8 mouse cellular contexts compared by ENCODE assay signal in the genomic region with DNA sequence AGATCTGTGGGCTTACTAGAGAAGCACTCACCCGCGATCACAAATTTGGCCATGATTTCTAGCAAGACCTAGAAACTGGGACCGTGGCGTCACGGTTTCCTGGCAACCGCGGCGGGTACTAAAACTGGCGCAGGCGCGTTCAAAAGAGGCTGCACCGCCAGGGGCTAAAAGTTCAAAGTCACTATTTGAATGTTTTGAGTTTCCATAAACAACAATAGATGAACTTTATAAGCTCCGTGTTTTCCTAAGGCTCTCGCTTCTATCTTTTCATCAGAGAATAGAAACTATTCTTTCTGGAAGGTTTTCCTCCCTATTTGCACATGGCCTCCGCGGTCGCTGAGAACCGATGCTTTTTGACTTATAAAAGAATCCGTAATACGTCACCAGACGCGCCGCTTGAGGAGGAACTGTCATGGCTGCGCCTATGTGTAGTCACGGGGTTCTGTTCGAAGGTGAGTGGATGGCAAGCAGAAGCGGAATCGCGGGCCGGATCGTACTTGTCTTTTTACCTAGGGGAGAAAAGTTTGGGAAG. TPM values are rescaled to one million over a fixed set of nuclear protein-coding genes. Genes with fewer than 3 reads are reported as not detected.
DNase-seq lines count a peak whose midpoint lies in the region; ATAC-seq and TF ChIP-seq lines count a peak whose summit lies in the region.

A gene (minus strand): TSS at position 79 of the 532 bp plus-strand sequence.
A gene (plus strand): TSS at position 375 of the 532 bp plus-strand sequence.

- DNase-seq in gastrocnemius, adult 8-10 months (ENCODE audit: low spot score in 2 of 2): peak; percentile 76
- DNase-seq in hindlimb bud, embryonic 11.5 days (ENCODE audit: extremely low spot score, low read depth, low spot score): peak; percentile 94
- peak; percentile 87 to 90 for DNase-seq in left cerebral cortex, adult 8-10 months (ENCODE audit: low spot score in 2 of 2)
- peak; percentile 95 for DNase-seq in right cerebral cortex, postnatal 10 days (ENCODE audit: low spot score in 2 of 2)
- peak; percentile 85 for DNase-seq in urinary bladder, postnatal 25 days (ENCODE audit: low spot score)

- no peaks in the 10 kb centered on the region for H3K9me3 ChIP-seq in megakaryocyte, embryonic 14.5 days

- no peaks in the 10 kb centered on the region for H3K36me3 ChIP-seq in megakaryocyte, embryonic 14.5 days (replicated peaks; ENCODE audit: low read length)

- peak within 1 kb of the TSS; percentile 58 for H3K4me3 ChIP-seq in cortical plate, adult 2 months (ENCODE audit: insufficient read depth, low read length)
- H3K4me3 ChIP-seq in megakaryocyte, embryonic 14.5 days (replicated peaks): peak within 1 kb of the TSS; percentile 93

- H3K27me3 ChIP-seq in megakaryocyte, embryonic 14.5 days (replicated peaks): no peaks in the 10 kb centered on the region

- H3K27ac ChIP-seq in cortical plate, adult 2 months (ENCODE audit: insufficient read depth, low read length): no peak within 1 kb of the TSS

- peak; percentile 99 for ATAC-seq in activated CD4-positive, CD25-positive, alpha-beta regulatory T cell, adult 4 months

- peak; percentile 63 for TF ChIP-seq POLR2A in cortical plate, adult 2 months (IDR thresholded peaks at IDR 0.05; ENCODE audit: extremely low read depth, insufficient read depth, low read length)

- TF ChIP-seq CTCF in cortical plate, adult 2 months (IDR thresholded peaks at IDR 0.05; ENCODE audit: extremely low read depth, insufficient read depth, low read length): no peak

- H3K4me1 ChIP-seq in cortical plate, adult 2 months (ENCODE audit: control insufficient read depth, insufficient read depth, low read length): peaks cover 1% of the 10 kb centered on the region; the same call in 1 of the 2 replicates
- peaks cover 23% of the 10 kb centered on the region for H3K4me1 ChIP-seq in megakaryocyte, embryonic 14.5 days

RNA-seq across cellular contexts. Expression of the first gene that starts in this region (rescaled TPM):
- not detected for polyA plus RNA-seq in activated CD4-positive, CD25-positive, alpha-beta regulatory T cell, adult 4 months (2017; shearing (Covaris generic))
- polyA plus RNA-seq in cortical plate, adult 2 months (2012; rRNA removed): 0.85 and 1.4 TPM in 2 replicates
- not detected for total RNA-seq in gastrocnemius, adult 8-10 months (2022)
- 1 to 10 TPM in 2 of 4 experiments, under 1 TPM in 2; 0.82 to 1.8 (median 1.2) TPM for total RNA-seq in left cerebral cortex, adult 8-10 months (2022)
- not detected in 2 replicates for polyA plus RNA-seq in megakaryocyte, embryonic 14.5 days (2012; ENCODE audit: insufficient read depth, low replicate concordance)

RNA-seq across cellular contexts. Expression of the second gene that starts in this region (rescaled TPM):
- 10 to 100 TPM; 29.8 to 31.1 TPM for polyA plus RNA-seq in activated CD4-positive, CD25-positive, alpha-beta regulatory T cell, adult 4 months (2017; shearing (Covaris generic))
- polyA plus RNA-seq in cortical plate, adult 2 months (2012; rRNA removed): 27.5 and 28.1 TPM in 2 replicates
- total RNA-seq in gastrocnemius, adult 8-10 months (2022): 10 to 100 TPM; 18.5 to 29.8 (median 24.9) TPM
- total RNA-seq in left cerebral cortex, adult 8-10 months (2022): 10 to 100 TPM; 14.7 to 20.1 (median 17.5) TPM
- 0.51 TPM in 1 of 2 replicates, not detected in the other for polyA plus RNA-seq in megakaryocyte, embryonic 14.5 days (2012; ENCODE audit: insufficient read depth, low replicate concordance)

Comparison
In these comparisons a context has a peak if more than half of its experiments do, and no peak if none do; other contexts are left out.
1. RNA of the second gene that starts in this region (polyA plus RNA-seq): 29.8 to 31.1 TPM in activated CD4-positive, CD25-positive, alpha-beta regulatory T cell, adult 4 months and 27.5 to 28.1 TPM in cortical plate, adult 2 months; 0.51 TPM in megakaryocyte, embryonic 14.5 days; every median in the first group is over 10 times any median in the second.
2. Peak in every context shown above with its lines, with median percentiles within 50 percentile points of each other: DNase-seq.